ENCODE assay signal across 9 mouse cellular contexts in genomic region chr13:3358079-3358608, GRCm38 (mm10).
A peak's percentile ranks its signal among the peaks of the same experiment; 100 is the strongest.
DNase-seq lines count a peak whose midpoint lies in the region; ATAC-seq and TF ChIP-seq lines count a peak whose summit lies in the region.
"Had no signal": no experiment of that assay in that cellular context is flagged by ENCODE, and none has a peak within 500 bp of the region (broad histone marks: within the 10 kb centered on the region; RNA-seq: fewer than 3 reads in every experiment).

No protein-coding gene starts in this region.

- WGBS in heart, embryonic 14.5 days = 2% methylated on average over 42 of the region's 45 CpGs
- WGBS in intestine, embryonic 16.5 days = 3% methylated on average over 44 of the region's 45 CpGs
- 2% methylated on average over 39 of the region's 45 CpGs for WGBS in lung, embryonic 16.5 days

- H3K4me3 ChIP-seq in heart, embryonic 14.5 days (ENCODE audit: control insufficient read depth in 1 of 2, insufficient read depth in 1 of 2, low read depth in 1 of 2, low read length in 2 of 2) = peak overlapping the region; percentile 49 to 60
- 0 out of 2 replicates have a peak overlapping the region, but pooled peaks have one; percentile 11 for H3K4me3 ChIP-seq in cortical plate, adult 2 months (ENCODE audit: insufficient read depth, low read length)
- H3K4me3 ChIP-seq in intestine, embryonic 16.5 days (ENCODE audit: low read length) = peak overlapping the region; percentile 63
- H3K4me3 ChIP-seq in lung, embryonic 16.5 days (ENCODE audit: low read length) = peak overlapping the region; percentile 71

- no peaks in the 10 kb centered on the region for H3K36me3 ChIP-seq in heart, embryonic 14.5 days (ENCODE audit: control insufficient read depth, insufficient read depth, low read length)
- H3K36me3 ChIP-seq in intestine, embryonic 16.5 days (ENCODE audit: control insufficient read depth, insufficient read depth, low read length) = no peaks in the 10 kb centered on the region
- H3K36me3 ChIP-seq in lung, embryonic 16.5 days (ENCODE audit: control insufficient read depth, insufficient read depth, low read length) = no peaks in the 10 kb centered on the region
- H3K36me3 ChIP-seq: G1E had no signal

- no peaks in the 10 kb centered on the region for H3K9me3 ChIP-seq in heart, embryonic 14.5 days (ENCODE audit: control insufficient read depth, low read length)
- H3K9me3 ChIP-seq in intestine, embryonic 16.5 days (ENCODE audit: control insufficient read depth, low read length) = no peaks in the 10 kb centered on the region
- no peaks in the 10 kb centered on the region for H3K9me3 ChIP-seq in lung, embryonic 16.5 days (ENCODE audit: control insufficient read depth, low read length)

- H3K4me2 ChIP-seq in heart, embryonic 14.5 days (ENCODE audit: low read length) = peak overlapping the region; percentile 99
- H3K4me2 ChIP-seq in intestine, embryonic 16.5 days (ENCODE audit: low read depth, low read length) = peak overlapping the region; percentile 98
- peak overlapping the region; percentile 93 for H3K4me2 ChIP-seq in lung, embryonic 16.5 days (ENCODE audit: low read depth, low read length)

- peaks cover 30% of the 10 kb centered on the region for H3K27me3 ChIP-seq in heart, embryonic 14.5 days (ENCODE audit: control insufficient read depth, insufficient read depth, low read length)
- H3K27me3 ChIP-seq in intestine, embryonic 16.5 days (replicated peaks; ENCODE audit: control insufficient read depth, insufficient read depth, low read length) = peaks cover 26% of the 10 kb centered on the region
- peaks cover 19% of the 10 kb centered on the region for H3K27me3 ChIP-seq in lung, embryonic 16.5 days (ENCODE audit: control insufficient read depth, insufficient read depth, low read depth, low read length)

- no peak for TF ChIP-seq CTCF in cortical plate, adult 2 months (IDR thresholded peaks at IDR 0.05; ENCODE audit: extremely low read depth, insufficient read depth, low read length)

- TF ChIP-seq POLR2A in cortical plate, adult 2 months (IDR thresholded peaks at IDR 0.05; ENCODE audit: extremely low read depth, insufficient read depth, low read length) = no peak

- ATAC-seq in heart, embryonic 14.5 days (ENCODE audit: insufficient number of reproducible peaks, insufficient read depth, low FRiP score, low read depth) = no peak
- ATAC-seq in intestine, embryonic 16.5 days = no peak
- ATAC-seq in lung, embryonic 16.5 days (ENCODE audit: low read depth) = peak; percentile 54

- DNase-seq in heart, adult 9 months (ENCODE audit: low spot score in 2 of 2) = no peak
- DNase-seq in MN1 (ENCODE audit: low spot score) = no peak
- no peak for DNase-seq in c-Kit-positive CD71-positive TER-119-positive erythroid progenitor cells, embryonic 14.5 days (ENCODE audit: low spot score)
- DNase-seq in right cerebral cortex, postnatal 10 days (ENCODE audit: low spot score in 2 of 2) = no peak

- H3K9ac ChIP-seq in heart, embryonic 14.5 days (ENCODE audit: low read length) = no peak overlapping the region
- peak overlapping the region; percentile 30; the same call in 1 of the 2 replicates for H3K9ac ChIP-seq in intestine, embryonic 16.5 days (ENCODE audit: low read depth, low read length)
- H3K9ac ChIP-seq in lung, embryonic 16.5 days (ENCODE audit: low read length) = peak overlapping the region; percentile 65

- H3K27ac ChIP-seq in heart, embryonic 14.5 days (replicated peaks in 1 of 2; ENCODE audit: control insufficient read depth in 1 of 2, insufficient read depth in 1 of 2, low read depth in 2 of 2, low read length in 2 of 2) = no peak overlapping the region
- no peak overlapping the region for H3K27ac ChIP-seq in cortical plate, adult 2 months (ENCODE audit: insufficient read depth, low read length)
- no peak overlapping the region for H3K27ac ChIP-seq in intestine, embryonic 16.5 days (ENCODE audit: low read length)
- peak overlapping the region; percentile 90 for H3K27ac ChIP-seq in lung, embryonic 16.5 days (ENCODE audit: low read length)

- H3K4me1 ChIP-seq in heart, embryonic 14.5 days (ENCODE audit: control insufficient read depth in 2 of 2, insufficient read depth in 2 of 2, low read length in 2 of 2) = peaks cover 2 to 17% of the 10 kb centered on the region in 2 experiments; a peak in 3 of 4 replicates
- H3K4me1 ChIP-seq in cortical plate, adult 2 months (ENCODE audit: control insufficient read depth, insufficient read depth, low read length) = no peaks in the 10 kb centered on the region
- H3K4me1 ChIP-seq in intestine, embryonic 16.5 days (ENCODE audit: control insufficient read depth, insufficient read depth, low read length) = peaks cover 14% of the 10 kb centered on the region; the same call in 1 of the 2 replicates
- H3K4me1 ChIP-seq in lung, embryonic 16.5 days (replicated peaks; ENCODE audit: control insufficient read depth, insufficient read depth, low read length) = peaks cover 9% of the 10 kb centered on the region

Comparison
In these comparisons a context has a peak if more than half of its experiments do, and no peak if none do; other contexts are left out.
1. H3K4me3 ChIP-seq: peak in every context shown above with its lines; median percentile 71 in lung, embryonic 16.5 days; 63 in intestine, embryonic 16.5 days; 54 in heart, embryonic 14.5 days; 11 in cortical plate, adult 2 months.